In genomic region chr9:8970240-8970639, GRCm38 (mm10) we compare ENCODE assay signal across 11 mouse cellular contexts. TPM values are rescaled to one million over a fixed set of nuclear protein-coding genes. Genes with fewer than 3 reads are reported as not detected.
DNase-seq lines count a peak whose midpoint lies in the region; ATAC-seq and TF ChIP-seq lines count a peak whose summit lies in the region.
"Had no signal": no experiment of that assay in that cellular context is flagged by ENCODE, and none has a peak within 500 bp of the region (broad histone marks: within the 10 kb centered on the region; RNA-seq: fewer than 3 reads in every experiment).

No protein-coding gene starts in this region.

- intact Hi-C loops in heart, postnatal 36 days (cut with DNase I) = no loop called here

- WGBS in embryonic facial prominence, embryonic 14.5 days = 66% methylated on average over 7 of the region's 7 CpGs
- WGBS in embryonic facial prominence, embryonic 10.5 days = 73% methylated on average over 7 of the region's 7 CpGs
- WGBS in lung, embryonic 14.5 days = 45% methylated on average over 7 of the region's 7 CpGs
- WGBS in lung, adult 2 months = 40% methylated on average over 7 of the region's 7 CpGs

- no peak for ATAC-seq in embryonic facial prominence, embryonic 14.5 days (ENCODE audit: low read depth)
- peak; percentile 56; the same call in 1 of the 2 replicates for ATAC-seq in lung, embryonic 14.5 days (ENCODE audit: insufficient read depth)
- ATAC-seq: CD4-positive, CD25-positive, alpha-beta regulatory T cell, adult 4 months had no signal

- H3K4me1 ChIP-seq in embryonic facial prominence, embryonic 14.5 days (ENCODE audit: control insufficient read depth, insufficient read depth, low read length) = no peaks in the 10 kb centered on the region
- H3K4me1 ChIP-seq in embryonic facial prominence, embryonic 10.5 days = no peaks in the 10 kb centered on the region
- H3K4me1 ChIP-seq in lung, embryonic 14.5 days (ENCODE audit: insufficient read depth) = no peaks in the 10 kb centered on the region
- no peaks in the 10 kb centered on the region for H3K4me1 ChIP-seq in lung, adult 2 months (ENCODE audit: control insufficient read depth, insufficient read depth, low read length)
- H3K4me1 ChIP-seq: heart, embryonic 13.5 days; liver, embryonic 13.5 days had no signal

- TF ChIP-seq POLR2A in lung, adult 2 months (IDR thresholded peaks at IDR 0.05; ENCODE audit: borderline replicate concordance, extremely low read depth, low read depth, low read length) = no peak

- H3K27ac ChIP-seq in embryonic facial prominence, embryonic 14.5 days (replicated peaks; ENCODE audit: low read depth, low read length) = no peak overlapping the region
- no peak overlapping the region for H3K27ac ChIP-seq in embryonic facial prominence, embryonic 10.5 days (replicated peaks)
- no peak overlapping the region for H3K27ac ChIP-seq in lung, embryonic 14.5 days (ENCODE audit: low read depth)
- H3K27ac ChIP-seq: heart, embryonic 13.5 days; liver, embryonic 13.5 days had no signal

- H3K4me2 ChIP-seq in embryonic facial prominence, embryonic 14.5 days (ENCODE audit: low read depth, low read length) = no peak overlapping the region
- H3K4me2 ChIP-seq in lung, embryonic 14.5 days = no peak overlapping the region
- H3K4me2 ChIP-seq: heart, embryonic 13.5 days; liver, embryonic 13.5 days had no signal

- H3K27me3 ChIP-seq in embryonic facial prominence, embryonic 14.5 days (replicated peaks; ENCODE audit: control insufficient read depth, insufficient read depth, low read length) = no peaks in the 10 kb centered on the region
- no peaks in the 10 kb centered on the region for H3K27me3 ChIP-seq in embryonic facial prominence, embryonic 10.5 days (replicated peaks; ENCODE audit: low read depth, poor library complexity, severe bottlenecking)
- H3K27me3 ChIP-seq in lung, embryonic 14.5 days (ENCODE audit: insufficient read depth, low read length) = no peaks in the 10 kb centered on the region
- H3K27me3 ChIP-seq: heart, embryonic 13.5 days; liver, embryonic 13.5 days had no signal

- no peak for TF ChIP-seq CTCF in lung, embryonic 14.5 days (IDR thresholded peaks at IDR 0.05; ENCODE audit: low read depth)
- no peak for TF ChIP-seq CTCF in lung, adult 2 months (IDR thresholded peaks at IDR 0.05; ENCODE audit: insufficient read depth, low read length)

- no peaks in the 10 kb centered on the region for H3K9me3 ChIP-seq in embryonic facial prominence, embryonic 14.5 days (ENCODE audit: control insufficient read depth, low read length)
- no peaks in the 10 kb centered on the region for H3K9me3 ChIP-seq in embryonic facial prominence, embryonic 10.5 days
- no peaks in the 10 kb centered on the region for H3K9me3 ChIP-seq in lung, embryonic 14.5 days (ENCODE audit: low read depth, low read length)
- H3K9me3 ChIP-seq: heart, embryonic 13.5 days; liver, embryonic 13.5 days had no signal

- DNase-seq in embryonic facial prominence, embryonic 14.5 days (ENCODE audit: low spot score) = peak; percentile 42
- DNase-seq in embryonic facial prominence, embryonic 10.5 days (ENCODE audit: low spot score) = no peak
- DNase-seq in lung, embryonic 14.5 days = peak; percentile 48
- no peak for DNase-seq in lung, adult 2 months
- peak; percentile 13 to 18 for DNase-seq in heart, postnatal 36 days
- DNase-seq in urinary bladder, postnatal 25 days (ENCODE audit: low spot score) = peak; percentile 3
- DNase-seq in frontal cortex, postnatal 36 days (ENCODE audit: low spot score in 2 of 2) = no peak
- DNase-seq in right cerebral cortex, adult 2 months (ENCODE audit: low spot score in 2 of 2) = no peak
- DNase-seq: liver, embryonic 13.5 days had no signal

- H3K9ac ChIP-seq in embryonic facial prominence, embryonic 14.5 days (ENCODE audit: low read depth, low read length) = no peak overlapping the region
- no peak overlapping the region for H3K9ac ChIP-seq in lung, embryonic 14.5 days
- H3K9ac ChIP-seq: heart, embryonic 13.5 days; liver, embryonic 13.5 days had no signal

- H3K4me3 ChIP-seq in embryonic facial prominence, embryonic 14.5 days (ENCODE audit: low read depth, low read length) = no peak overlapping the region
- no peak overlapping the region for H3K4me3 ChIP-seq in embryonic facial prominence, embryonic 10.5 days
- H3K4me3 ChIP-seq in lung, embryonic 14.5 days (ENCODE audit: low read depth, low read length) = no peak overlapping the region
- no peak overlapping the region for H3K4me3 ChIP-seq in lung, adult 2 months (replicated peaks; ENCODE audit: extremely low read depth, low read depth, low read length)
- H3K4me3 ChIP-seq: heart, embryonic 13.5 days; liver, embryonic 13.5 days had no signal

- H3K36me3 ChIP-seq in embryonic facial prominence, embryonic 14.5 days (ENCODE audit: control insufficient read depth, insufficient read depth, low read length) = no peaks in the 10 kb centered on the region
- H3K36me3 ChIP-seq in embryonic facial prominence, embryonic 10.5 days (replicated peaks) = no peaks in the 10 kb centered on the region
- H3K36me3 ChIP-seq in lung, embryonic 14.5 days (ENCODE audit: insufficient read depth) = no peaks in the 10 kb centered on the region
- H3K36me3 ChIP-seq: heart, embryonic 13.5 days; liver, embryonic 13.5 days had no signal

RNA-seq across cellular contexts. Expression of gene Gm16485, which starts 1.4 kb away (rescaled TPM):
- polyA plus RNA-seq in embryonic facial prominence, embryonic 14.5 days (2014; fragmentation: Nextera tagmentation; extraction: Ambion mirVana) = 0.05 TPM in 1 of 2 replicates, not detected in the other
- 0.08 TPM in 1 of 2 replicates, not detected in the other for polyA plus RNA-seq in embryonic facial prominence, embryonic 10.5 days (2016; fragmentation: Nextera tagmentation; extraction: Ambion mirVana)
- polyA plus RNA-seq in lung, embryonic 14.5 days (2014; fragmentation: Nextera tagmentation; extraction: Ambion mirVana) = 0.16 TPM in 1 of 2 replicates, not detected in the other
- polyA plus RNA-seq in lung, adult 2 months (2012; rRNA removed) = 0.10 and 0.37 TPM in 2 replicates
- not detected for total RNA-seq in heart, postnatal 36 days (2021)
- polyA plus RNA-seq: CD4-positive, CD25-positive, alpha-beta regulatory T cell, adult 4 months; heart, embryonic 13.5 days; liver, embryonic 13.5 days had no signal

Comparison
In these comparisons a context has a peak if more than half of its experiments do, and no peak if none do; other contexts are left out.
1. DNase-seq: peak in embryonic facial prominence, embryonic 14.5 days (single experiment), lung, embryonic 14.5 days (single experiment), heart, postnatal 36 days (2 of 2) and urinary bladder, postnatal 25 days (single experiment); none in embryonic facial prominence, embryonic 10.5 days (single experiment), lung, adult 2 months (single experiment), frontal cortex, postnatal 36 days (0 of 2) and right cerebral cortex, adult 2 months (0 of 2).